Mouse (Mus musculus) retina, embryonic 14.5 days (tissue): ENCODE data around the gene Sh3d19.
A peak's percentile ranks its signal among the peaks of the same experiment; 100 is the strongest.
"Not testable (repeated sequence)": the region's sequence is repeated elsewhere in the genome, so short reads cannot be mapped to it uniquely, and the experiment has no call there.

Experiments used
- DNase-seq: peaks from one replicate; pipeline ENCODE4 v3.0.0-alpha.2; 2015; ENCODE audit warnings: low spot score

Gene Sh3d19

GRCm38 (mm10) chr3:85980036-85980435 is 9.1 kb downstream of the Sh3d19 start:
- no peak for DNase-seq

GRCm38 (mm10) chr3:85981761-85982160 is 10.9 kb downstream of the Sh3d19 start:
- DNase-seq, result not testable (repeated sequence)

GRCm38 (mm10) chr3:85984537-85984936 is 13.6 kb downstream of the Sh3d19 start:
- DNase-seq, result no peak

- DNase-seq, result no peak
Measured at GRCm38 (mm10) chr3:85987225-85987624, 16.3 kb downstream of the Sh3d19 start.

- no peak for DNase-seq
Measured at GRCm38 (mm10) chr3:85991140-85991801, 20.4 kb downstream of the Sh3d19 start.

GRCm38 (mm10) chr3:85991802-85992156 is 20.9 kb downstream of the Sh3d19 start:
- no peak for DNase-seq

DNA sequence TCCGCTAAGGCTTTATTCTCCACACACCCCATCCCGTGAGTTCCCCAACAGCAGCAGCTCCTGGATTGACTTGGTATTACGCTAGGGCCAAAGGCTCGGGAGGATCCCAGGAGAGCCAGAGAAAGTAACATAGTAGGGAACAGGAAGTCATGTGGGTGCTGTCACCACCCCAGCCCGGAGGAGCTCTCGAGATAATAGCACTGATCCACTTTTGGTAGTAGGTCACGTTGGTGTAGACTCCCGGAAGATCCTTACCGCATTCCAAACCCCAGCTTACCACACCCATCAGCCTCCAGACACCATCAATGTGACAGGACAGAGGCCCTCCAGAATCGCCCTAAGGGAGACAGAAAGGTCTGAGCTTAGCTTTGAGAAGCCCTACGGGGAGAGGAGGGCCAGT is 22.8 kb downstream of the Sh3d19 start:
- DNase-seq, result peak; percentile 14

DNA sequence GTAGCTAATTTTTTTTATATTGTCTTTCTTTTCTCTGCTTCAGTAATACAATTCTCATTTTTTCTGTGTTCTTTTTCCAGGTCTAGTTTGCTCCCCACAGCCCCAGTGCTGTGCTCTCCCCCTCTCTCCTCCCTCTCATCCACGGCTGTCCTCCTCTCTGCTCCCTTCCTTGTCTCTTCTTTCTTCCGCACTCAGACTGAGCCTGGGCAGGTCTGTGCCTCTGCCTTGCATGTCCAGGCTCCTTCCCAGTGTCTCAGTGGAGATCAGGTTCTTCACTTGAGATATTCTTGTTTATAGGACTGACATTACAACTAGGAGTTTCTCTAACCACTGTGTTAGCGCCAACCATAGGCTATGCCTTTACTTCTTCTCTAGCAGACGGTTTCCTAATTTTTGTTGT is 23.7 kb downstream of the Sh3d19 start:
- no peak for DNase-seq

- no peak for DNase-seq
Measured at GRCm38 (mm10) chr3:86001271-86001670, 30.4 kb downstream of the Sh3d19 start.

DNA sequence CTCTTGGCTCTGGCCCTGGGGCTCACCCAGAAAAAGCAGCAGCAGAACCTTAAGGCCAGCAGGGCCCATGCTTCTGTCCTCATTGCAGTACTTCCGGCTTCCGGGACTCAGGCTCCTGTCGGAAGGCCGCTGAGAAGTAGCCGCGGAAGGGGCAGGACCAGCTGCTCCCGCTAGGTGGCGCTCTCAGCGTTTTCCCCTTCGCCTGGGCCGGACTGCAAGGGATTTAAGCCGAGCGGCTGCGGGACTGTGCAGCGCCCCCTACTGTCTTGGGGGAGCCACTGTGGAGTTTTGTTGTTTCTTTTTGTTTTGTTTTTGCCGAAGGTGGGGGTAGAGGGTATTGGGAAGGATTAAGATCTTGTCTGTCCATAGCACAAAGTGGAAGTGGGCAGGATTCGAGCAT is 31.5 kb downstream of the Sh3d19 start, which contains the start of gene Prss48:
Gene Prss48 (minus strand): TSS at position 69 of the 400 bp plus-strand sequence.
- no peak for DNase-seq

- DNase-seq, result no peak
Measured at GRCm38 (mm10) chr3:86002940-86003339, 32.0 kb downstream of the Sh3d19 start.

- DNase-seq, result no peak
Measured at GRCm38 (mm10) chr3:86004751-86005150, 33.8 kb downstream of the Sh3d19 start.

DNA sequence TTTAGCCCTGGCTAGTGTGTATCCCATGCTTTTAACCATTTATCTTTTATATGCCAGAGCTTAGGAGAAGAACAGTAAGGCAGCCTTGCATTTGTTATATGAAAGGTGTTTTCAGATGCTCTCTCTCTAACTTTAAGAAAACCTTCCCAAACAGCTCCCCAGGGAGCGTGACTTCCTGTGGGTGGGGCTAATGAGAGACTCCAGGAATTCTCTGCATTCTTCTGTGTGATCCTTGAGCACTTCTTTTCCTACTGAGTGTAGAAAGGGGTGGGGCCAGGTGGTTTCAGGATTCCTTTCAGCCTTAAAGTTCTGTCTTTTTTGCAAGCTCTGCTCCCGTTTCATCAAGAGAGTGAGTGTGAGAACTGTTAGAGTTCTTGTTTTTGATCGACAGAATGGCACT is 39.7 kb downstream of the Sh3d19 start:
- DNase-seq, result no peak

DNA sequence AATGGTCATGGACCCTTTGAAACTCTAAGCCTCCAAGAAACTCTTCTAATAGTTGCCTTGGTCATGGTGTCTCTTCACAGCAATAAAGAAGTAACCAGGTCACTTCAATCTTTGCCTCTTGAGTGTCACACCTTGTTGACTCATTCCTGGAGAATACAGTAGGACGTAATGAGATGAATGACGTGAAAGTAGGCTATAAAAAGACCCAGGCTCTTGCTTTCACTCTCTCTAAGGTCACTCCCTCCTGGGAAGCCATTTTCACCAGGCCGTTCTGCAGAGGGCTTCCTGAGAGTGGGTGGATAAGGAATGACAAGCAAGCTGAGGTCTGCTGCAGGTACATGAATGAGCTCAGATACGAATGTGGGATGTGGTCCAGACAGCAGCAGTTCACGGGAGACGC is 40.5 kb downstream of the Sh3d19 start:
- no peak for DNase-seq

DNA sequence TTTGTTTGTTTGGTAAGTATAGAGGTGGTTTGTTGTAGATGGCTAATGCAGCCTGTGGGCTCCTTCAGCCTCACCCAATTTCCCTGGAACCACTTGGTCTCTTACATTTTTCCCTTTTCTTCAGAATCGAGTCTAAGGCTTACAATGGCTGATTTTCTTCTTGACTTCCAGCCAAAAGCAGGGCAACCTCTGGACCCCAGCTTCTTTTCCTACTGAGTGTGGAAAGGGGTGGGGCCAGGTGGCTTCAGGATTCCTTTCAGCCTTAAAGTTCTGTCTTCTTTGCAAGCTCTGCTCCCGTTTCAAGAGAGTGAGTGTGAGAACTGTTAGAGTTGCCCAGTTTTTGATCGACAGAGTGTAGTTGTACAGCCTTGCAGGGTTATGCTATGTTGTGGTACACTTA is 40.9 kb downstream of the Sh3d19 start:
- no peak for DNase-seq

- DNase-seq, result no peak
Measured at GRCm38 (mm10) chr3:86013837-86014236, 42.9 kb downstream of the Sh3d19 start.

DNA sequence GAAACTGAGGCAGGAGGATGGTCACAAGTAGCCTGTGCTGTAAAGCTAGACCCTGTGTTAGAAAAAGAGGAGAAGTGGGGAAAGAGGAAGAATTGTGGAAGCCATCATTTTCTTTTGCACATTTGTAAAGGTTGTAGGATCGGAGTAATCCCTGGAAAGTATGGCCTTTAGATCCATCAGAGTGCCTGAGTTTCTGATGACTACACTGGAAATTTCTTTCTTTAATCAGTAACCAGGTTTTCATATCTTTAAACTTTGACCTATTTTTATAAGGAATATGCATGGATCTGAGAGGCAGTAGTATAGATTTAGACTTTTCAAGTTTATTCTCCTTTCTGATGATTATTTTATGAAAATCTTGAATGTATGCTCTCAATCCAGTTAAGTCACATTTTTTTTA is 46.1 kb downstream of the Sh3d19 start:
- no peak for DNase-seq

- no peak for DNase-seq
Measured at GRCm38 (mm10) chr3:86017484-86017883, 46.6 kb downstream of the Sh3d19 start.

GRCm38 (mm10) chr3:86020921-86021650 is 50.2 kb downstream of the Sh3d19 start:
- no peak for DNase-seq

DNA sequence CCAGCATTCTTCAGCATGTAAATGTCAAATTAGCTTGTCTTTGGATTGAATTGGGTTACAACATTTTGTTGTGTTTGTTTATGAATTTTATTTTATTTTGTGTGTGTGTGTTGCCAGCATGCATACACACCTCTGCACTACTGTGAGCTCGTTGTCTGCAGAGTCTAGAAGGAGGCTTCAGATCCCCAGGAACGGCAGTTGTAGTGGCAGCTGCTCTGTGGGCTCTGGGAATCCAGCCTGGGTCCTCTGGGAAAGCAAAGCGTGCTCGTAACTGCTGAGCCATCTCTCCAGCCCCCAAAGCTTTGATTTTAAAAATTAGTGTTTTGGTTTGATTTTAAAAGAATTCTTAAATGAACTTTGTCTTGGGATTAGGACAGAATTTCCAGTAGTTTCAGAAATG is 50.7 kb downstream of the Sh3d19 start:
- DNase-seq, result no peak

GRCm38 (mm10) chr3:86024065-86024795 is 53.3 kb downstream of the Sh3d19 start:
- no peak for DNase-seq

GRCm38 (mm10) chr3:86025341-86026137 is 54.6 kb downstream of the Sh3d19 start:
- no peak for DNase-seq
